Mouse (Mus musculus): ENCODE measurements around the gene Uprt. TPM values are rescaled to one million over a fixed set of nuclear protein-coding genes. Genes with fewer than 3 reads are reported as not detected.

The Uprt gene
- total RNA-seq, 2 experiments from 2014 or later: 15.4 to 15.7 TPM

- no peak for DNase-seq (ENCODE audit: low spot score in 2 of 2)
- H3K4me3 ChIP-seq: no peak overlapping the region
- no peak for TF ChIP-seq CTCF (conservative IDR thresholded peaks at IDR 0.05)
Observed at GRCm38 (mm10) chrX:104543919-104544595, 61.4 kb downstream of the Uprt start.

GRCm38 (mm10) chrX:104545283-104545682 is 62.7 kb downstream of the Uprt start:
- no peak for TF ChIP-seq CTCF (conservative IDR thresholded peaks at IDR 0.05)
- Histone ChIP-seq H3K4me3 (no peak overlapping the region), H3K27ac (no peak overlapping the region)
- DNase-seq (ENCODE audit: low spot score in 2 of 2): no peak

More at GRCm38 (mm10) chrX:104543919-104544595, 61.4 kb downstream of the Uprt start:
- no peak overlapping the region for H3K27ac ChIP-seq

Other genes starting within 250 kb of the Uprt start
- gene Abcb7, start 69.0 kb upstream of the Uprt start, total RNA-seq (2021): 10 to 100 TPM; 30.4 to 30.8 TPM
- 1 to 10 TPM; 5.7 to 7.0 TPM for gene Zdhhc15, start 188.2 kb downstream of the Uprt start, total RNA-seq (2021)

Data from layer of hippocampus, adult 2 months (tissue).